Mouse (Mus musculus) c-Kit-positive CD71-positive TER-119-negative erythroid progenitor cells, embryonic 14.5 days (primary cell): ENCODE results near the gene Dad1.
"Not testable (repeated sequence)": the region's sequence is repeated elsewhere in the genome, so short reads cannot be mapped to it uniquely, and the experiment has no call there.

Source experiments
- DNase-seq: peaks from one replicate; pipeline ENCODE4 v3.0.0-alpha.2; 2013; ENCODE audit warnings: low read depth

The Dad1 gene

GRCm38 (mm10) chr14:54246232-54246631 is 7.7 kb downstream of the Dad1 start:
- no peak for DNase-seq

GRCm38 (mm10) chr14:54244183-54244582 is 9.7 kb downstream of the Dad1 start:
- no peak for DNase-seq

GRCm38 (mm10) chr14:54240542-54240941 is 13.4 kb downstream of the Dad1 start:
- no peak for DNase-seq

GRCm38 (mm10) chr14:54239002-54239736 is 14.7 kb downstream of the Dad1 start:
- peak; percentile 67 for DNase-seq

GRCm38 (mm10) chr14:54236881-54237280 is 17.0 kb downstream of the Dad1 start:
- DNase-seq, result no peak

- DNase-seq, result no peak
Observed at GRCm38 (mm10) chr14:54235825-54236540, 17.9 kb downstream of the Dad1 start.

- DNase-seq, result no peak
Observed at GRCm38 (mm10) chr14:54234231-54235040, 19.5 kb downstream of the Dad1 start.

- no peak for DNase-seq
Observed at GRCm38 (mm10) chr14:54233559-54234143, 20.3 kb downstream of the Dad1 start.

GRCm38 (mm10) chr14:54232811-54233558 is 20.9 kb downstream of the Dad1 start:
- DNase-seq, result no peak

GRCm38 (mm10) chr14:54232143-54232542 is 21.8 kb downstream of the Dad1 start:
- no peak for DNase-seq

- DNase-seq, result no peak
Observed at GRCm38 (mm10) chr14:54231176-54231956, 22.5 kb downstream of the Dad1 start.

- no peak for DNase-seq
Observed at GRCm38 (mm10) chr14:54230638-54231150, 23.2 kb downstream of the Dad1 start.

- not testable (repeated sequence) for DNase-seq
Observed at GRCm38 (mm10) chr14:54229849-54230248, 24.1 kb downstream of the Dad1 start.

- no peak for DNase-seq
Observed at GRCm38 (mm10) chr14:54228933-54229713, 24.8 kb downstream of the Dad1 start.

- DNase-seq, result no peak
Observed at GRCm38 (mm10) chr14:54228501-54228900, 25.4 kb downstream of the Dad1 start.

- DNase-seq, result peak; percentile 60
Observed at GRCm38 (mm10) chr14:54227911-54228451, 25.9 kb downstream of the Dad1 start.

GRCm38 (mm10) chr14:54226911-54227811 is 26.7 kb downstream of the Dad1 start:
- peak; percentile 54 for DNase-seq

GRCm38 (mm10) chr14:54225725-54226124 is 28.2 kb downstream of the Dad1 start:
- no peak for DNase-seq
